Mouse (Mus musculus) liver, embryonic 14.5 days (tissue): ENCODE data around the gene Atxn7l1. TPM values are rescaled to one million over a fixed set of nuclear protein-coding genes. Genes with fewer than 3 reads are reported as not detected.

ENCODE experiments used
- ATAC-seq: fragments of 200-750 bp; cut with Nextera tagmentation; 2 replicates; pipeline ENCODE4 v1.8.0; 2017; ENCODE audit warnings: moderate number of reproducible peaks, mild to moderate bottlenecking, moderate library complexity; ENCODE audit not compliant: insufficient read depth
- DNase-seq, 3 experiments: peaks; one replicate each; pipeline ENCODE4 v3.0.0-alpha.2; 2012 to 2013; ENCODE audit warnings: low read depth in 3 of 3, low spot score in 3 of 3
- H3K27ac ChIP-seq: fragments of 300-500 bp; sonication (generic); 2 replicates; pipeline ENCODE4 v1.5.1; 2014; ENCODE audit warnings: moderate library complexity, mild to moderate bottlenecking, control low read depth, inconsistent platforms
- H3K27me3 ChIP-seq: fragments of 300-500 bp; sonication (generic); 2 replicates; pipeline ENCODE4 v1.6.1; 2014; ENCODE audit warnings: mild to moderate bottlenecking, low read length, moderate library complexity; ENCODE audit not compliant: control insufficient read depth, insufficient read depth
- H3K36me3 ChIP-seq: fragments of 300-500 bp; sonication (generic); replicated peaks from 2 replicates; pipeline ENCODE4 v1.6.1; 2014; ENCODE audit warnings: low read depth; ENCODE audit not compliant: control insufficient read depth, insufficient read depth
- H3K4me1 ChIP-seq, 2 experiments: fragments of 200-500 bp in 1 of 2; fragments of 300-500 bp in 1 of 2; sonication (generic) in 1 of 2; replicated peaks; 2 replicates each; pipeline ENCODE4 v1.6.1; 2012 to 2014; ENCODE audit warnings: antibody characterized with exemption in 1 of 2, inconsistent platforms in 1 of 2, low read length in 1 of 2; ENCODE audit not compliant: control insufficient read depth in 2 of 2, insufficient read depth in 2 of 2
- H3K4me2 ChIP-seq: fragments of 300-500 bp; sonication (generic); 2 replicates; pipeline ENCODE4 v1.6.1; 2014; ENCODE audit warnings: low read depth, mild to moderate bottlenecking, control low read depth, moderate library complexity
- H3K4me3 ChIP-seq, 2 experiments: fragments of 200-500 bp in 1 of 2; fragments of 300-500 bp in 1 of 2; sonication (generic) in 1 of 2; 2 replicates each; pipeline ENCODE4 v1.5.1; 2012 to 2014; ENCODE audit warnings: low read depth in 2 of 2, low read length in 2 of 2, mild to moderate bottlenecking in 2 of 2, control low read depth in 1 of 2, inconsistent platforms in 1 of 2, moderate library complexity in 1 of 2; ENCODE audit not compliant: insufficient read depth in 1 of 2
- H3K9ac ChIP-seq: fragments of 300-500 bp; sonication (generic); replicated peaks from 2 replicates; pipeline ENCODE4 v1.6.1; 2014; ENCODE audit warnings: mild to moderate bottlenecking, control low read depth, moderate library complexity
- H3K9me3 ChIP-seq: fragments of 300-500 bp; sonication (generic); 2 replicates; pipeline ENCODE4 v1.6.1; 2016; ENCODE audit warnings: low read length, mixed read lengths; ENCODE audit not compliant: control insufficient read depth
- CTCF ChIP-seq: IDR thresholded peaks from 2 replicates; pipeline ENCODE4 v1.5.1; 2016; ENCODE audit warnings: antibody characterized with exemption, low read depth, control low read depth
- EP300 ChIP-seq: IDR thresholded peaks from 2 replicates; pipeline ENCODE4 v1.6.1; 2016; ENCODE audit warnings: antibody characterized with exemption, low read depth
- WGBS: fragments of 180-500 bp; shearing (Covaris S2); extraction: QIAGEN DNeasy Blood & Tissue Kit; methylation state at CpG from one replicate; pipeline ENCODE4 v1.1.7; 2014; ENCODE audit not compliant: insufficient replicate concordance; 5-methylcytosine and 5-hydroxymethylcytosine counted together
- polyA plus RNA-seq, 2 experiments: library from polyadenylated mRNA; depleted of rRNA in 1 of 2; stranded (reverse) in 1 of 2; unstranded in 1 of 2; fragments of >200 nt; fragmentation: Nextera tagmentation in 1 of 2; extraction: Ambion mirVana in 1 of 2; gene quantifications; 2 replicates each; pipeline versions ENCODE4 v1.2.1 to v1.2.3; 2012 to 2014

Gene Atxn7l1
- polyA plus RNA-seq, 2 experiments = 13.3 to 13.9 TPM

DNA sequence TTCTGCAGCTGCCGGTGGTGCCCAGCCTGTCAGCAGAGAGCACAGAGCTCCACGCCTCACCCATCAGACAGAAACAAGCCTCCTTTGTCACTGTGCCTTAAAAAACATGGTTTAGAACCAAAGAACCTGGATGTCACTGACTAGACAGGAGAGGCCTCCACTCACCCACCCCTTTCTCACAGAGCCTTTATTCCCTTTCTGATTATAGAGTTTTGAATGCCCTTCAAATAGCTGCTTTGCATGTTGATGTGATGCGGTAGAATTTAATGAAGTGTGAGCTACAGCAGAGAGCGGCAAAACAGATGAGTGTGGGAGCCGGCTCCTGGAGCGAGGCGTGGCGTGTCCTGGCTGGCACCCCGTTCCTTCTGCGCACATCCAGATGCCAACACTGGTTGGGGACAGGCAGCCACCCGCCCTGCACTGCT lies 77.6 kb downstream of the Atxn7l1 start:
- Histone ChIP-seq H3K4me3 (no peak overlapping the region), H3K36me3 (peaks cover 3% of the 10 kb centered on the region; the same call in 1 of the 2 replicates), H3K9ac (no peak overlapping the region), H3K9me3 (no peaks in the 10 kb centered on the region), H3K4me1 (peaks cover 27 to 38% of the 10 kb centered on the region in 2 experiments), H3K27me3 (no peaks in the 10 kb centered on the region), H3K4me2 (no peak overlapping the region), H3K27ac (no peak overlapping the region)
- no peak for TF ChIP-seq EP300
- no peak for TF ChIP-seq CTCF
- 86% methylated on average over 11 of the region's 11 CpGs for WGBS
- no peak for ATAC-seq
- DNase-seq = no peak

- H3K27ac ChIP-seq = no peak overlapping the region
- H3K4me1 ChIP-seq = peaks cover 24 to 32% of the 10 kb centered on the region in 2 experiments
- 46% methylated on average over 1 of the region's 1 CpGs for WGBS
- H3K27me3 ChIP-seq = no peaks in the 10 kb centered on the region
- DNase-seq = no peak
- H3K9me3 ChIP-seq = no peaks in the 10 kb centered on the region
- no peak overlapping the region for H3K9ac ChIP-seq
- ATAC-seq = no peak
- TF ChIP-seq EP300 = no peak
- no peak for TF ChIP-seq CTCF
- no peak overlapping the region for H3K4me3 ChIP-seq
- H3K36me3 ChIP-seq = peaks cover 3% of the 10 kb centered on the region; the same call in 1 of the 2 replicates
- H3K4me2 ChIP-seq = no peak overlapping the region
These were observed 78.5 kb downstream of the Atxn7l1 start for GRCm38 (mm10) chr12:33225978-33226377.

DNA sequence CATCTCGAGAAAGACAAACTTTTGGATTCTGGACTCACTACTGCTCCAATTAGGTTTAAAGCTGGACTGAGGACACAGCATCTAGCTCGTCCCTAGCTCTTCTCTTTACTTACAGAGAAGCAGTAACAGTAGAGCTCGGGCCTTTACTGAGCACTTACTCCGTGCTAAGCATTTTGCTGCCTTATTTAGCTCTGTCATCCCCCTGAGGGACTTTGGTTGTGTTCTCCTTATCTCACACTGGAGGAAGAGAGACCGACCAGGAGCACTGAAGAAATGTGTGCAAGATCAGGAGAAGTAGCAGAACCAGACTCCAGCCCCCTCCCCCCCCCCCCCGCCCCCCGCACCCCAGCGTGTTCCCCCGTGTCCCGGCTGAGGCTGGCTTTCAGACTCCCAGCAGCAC lies 79.1 kb downstream of the Atxn7l1 start:
- H3K9ac ChIP-seq = no peak overlapping the region
- H3K4me1 ChIP-seq = peaks cover 18 to 26% of the 10 kb centered on the region in 2 experiments
- H3K9me3 ChIP-seq = no peaks in the 10 kb centered on the region
- no peak overlapping the region for H3K4me3 ChIP-seq
- WGBS = 48% methylated on average over 10 of the region's 10 CpGs
- ATAC-seq = peak; percentile 26; the same call in 1 of the 2 replicates
- DNase-seq = no peak
- peaks cover 2% of the 10 kb centered on the region; the same call in 1 of the 2 replicates for H3K36me3 ChIP-seq
- TF ChIP-seq CTCF (no peak), EP300 (no peak)
- H3K4me2 ChIP-seq = no peak overlapping the region
- H3K27me3 ChIP-seq = no peaks in the 10 kb centered on the region
- H3K27ac ChIP-seq = no peak overlapping the region; the same call in 1 of the 2 replicates

GRCm38 (mm10) chr12:33235314-33235713 lies 87.8 kb downstream of the Atxn7l1 start:
- WGBS = 85% methylated on average over 4 of the region's 4 CpGs

GRCm38 (mm10) chr12:33235771-33236323 lies 88.4 kb downstream of the Atxn7l1 start:
- Histone ChIP-seq H3K9me3 (no peaks in the 10 kb centered on the region), H3K27ac (no peak overlapping the region), H3K9ac (no peak overlapping the region), H3K4me2 (no peak overlapping the region), H3K36me3 (no peaks in the 10 kb centered on the region), H3K4me1 (peaks cover 0 to 5% of the 10 kb centered on the region in 2 experiments; a peak in 2 of 4 replicates), H3K4me3 (no peak overlapping the region), H3K27me3 (no peaks in the 10 kb centered on the region)
- TF ChIP-seq EP300 (no peak), CTCF (no peak)
- no peak for DNase-seq
- 73% methylated on average over 13 of the region's 13 CpGs for WGBS
- no peak for ATAC-seq

More at GRCm38 (mm10) chr12:33235314-33235713, 87.8 kb downstream of the Atxn7l1 start:
- no peaks in the 10 kb centered on the region for H3K27me3 ChIP-seq
- no peak overlapping the region for H3K9ac ChIP-seq
- ATAC-seq (no peak), DNase-seq (no peak)
- H3K9me3 ChIP-seq = no peaks in the 10 kb centered on the region
- TF ChIP-seq CTCF (no peak), EP300 (no peak)
- H3K4me1 ChIP-seq = peaks cover 0 to 5% of the 10 kb centered on the region in 2 experiments; a peak in 2 of 4 replicates
- H3K4me3 ChIP-seq = no peak overlapping the region
- no peak overlapping the region for H3K4me2 ChIP-seq
- H3K27ac ChIP-seq = no peak overlapping the region
- no peaks in the 10 kb centered on the region for H3K36me3 ChIP-seq
